Mouse (Mus musculus) thymus, postnatal 25 days (tissue): ENCODE data around the gene Clec9a.

Experiments
- DNase-seq: peaks from one replicate; pipeline ENCODE4 v3.0.0; 2022

Gene Clec9a

GRCm38 (mm10) chr6:129425812-129426211 lies 17.1 kb downstream of the Clec9a start:
- no peak for DNase-seq

- DNase-seq: no peak
Observed at GRCm38 (mm10) chr6:129427281-129427680, 18.6 kb downstream of the Clec9a start.

GRCm38 (mm10) chr6:129434239-129434638 lies 25.6 kb downstream of the Clec9a start:
- no peak for DNase-seq

GRCm38 (mm10) chr6:129436025-129436424 lies 27.4 kb downstream of the Clec9a start:
- DNase-seq: no peak

GRCm38 (mm10) chr6:129438033-129438432 lies 29.4 kb downstream of the Clec9a start:
- DNase-seq: no peak

GRCm38 (mm10) chr6:129449743-129450142 lies 41.1 kb downstream of the Clec9a start:
- DNase-seq: no peak

GRCm38 (mm10) chr6:129451411-129452039 lies 42.9 kb downstream of the Clec9a start, which contains the start of gene Clec1a:
Clec1a (minus strand) TSS chr6:129452000.
- no peak for DNase-seq

GRCm38 (mm10) chr6:129471386-129471785 lies 62.7 kb downstream of the Clec9a start:
- DNase-seq: no peak

GRCm38 (mm10) chr6:129472627-129473026 lies 64.0 kb downstream of the Clec9a start:
- DNase-seq: no peak
